Mouse (Mus musculus): ENCODE measurements at regions not wholly inside any gene's neighbourhood (a gene's known extent, or its start where the extent isn't known, plus 50 kb on each side); places are given as distances from the start of the nearest gene placed in this dataset.

- TF ChIP-seq CTCF (IDR thresholded peaks at IDR 0.05; ENCODE audit: borderline replicate concordance, insufficient read depth, low read length) = no peak
- no peak for TF ChIP-seq POLR2A (IDR thresholded peaks at IDR 0.05; ENCODE audit: low read depth, low read length)
Observed at GRCm38 (mm10) chr10:60925198-60925597, 93.8 kb upstream of the Unc5b start.
